Mouse (Mus musculus) midbrain, embryonic 11.5 days (tissue): ENCODE measurements around the gene Zfp57. TPM values are rescaled to one million over a fixed set of nuclear protein-coding genes. Genes with fewer than 3 reads are reported as not detected.
"Not testable (repeated sequence)": the region's sequence is repeated elsewhere in the genome, so short reads cannot be mapped to it uniquely, and the experiment has no call there.

Experiments
- ATAC-seq: fragments of 200-750 bp; cut with Nextera tagmentation; 2 replicates; pipeline ENCODE4 v1.8.0; 2017; ENCODE audit warnings: moderate TSS enrichment, moderate library complexity; ENCODE audit not compliant: low FRiP score
- DNase-seq: peaks from one replicate; pipeline ENCODE4 v3.0.0; 2015; ENCODE audit warnings: low spot score; ENCODE audit errors: missing footprints
- H3K27ac ChIP-seq: fragments of 300-500 bp; sonication (generic); 2 replicates; pipeline ENCODE4 v1.5.1; 2014; ENCODE audit warnings: low read depth, low read length
- H3K27me3 ChIP-seq: fragments of 300-500 bp; sonication (generic); 2 replicates; pipeline ENCODE4 v1.6.1; 2014; ENCODE audit warnings: mild to moderate bottlenecking, low read length, moderate library complexity, mixed read lengths; ENCODE audit not compliant: control insufficient read depth, insufficient read depth
- H3K36me3 ChIP-seq: fragments of 300-500 bp; sonication (generic); 2 replicates; pipeline ENCODE4 v1.6.1; 2014; ENCODE audit warnings: mild to moderate bottlenecking, low read length, moderate library complexity, mixed read lengths; ENCODE audit not compliant: control insufficient read depth, insufficient read depth
- H3K4me1 ChIP-seq: fragments of 300-500 bp; sonication (generic); 2 replicates; pipeline ENCODE4 v1.6.1; 2014; ENCODE audit warnings: low read length; ENCODE audit not compliant: control insufficient read depth, insufficient read depth
- H3K4me2 ChIP-seq: fragments of 300-500 bp; sonication (generic); 2 replicates; pipeline ENCODE4 v1.6.1; 2014; ENCODE audit warnings: mild to moderate bottlenecking, moderate library complexity
- H3K4me3 ChIP-seq: fragments of 300-500 bp; sonication (generic); 2 replicates; pipeline ENCODE4 v1.5.1; 2014; ENCODE audit warnings: low read depth, low read length
- H3K9ac ChIP-seq: fragments of 300-500 bp; sonication (generic); 2 replicates; pipeline ENCODE4 v1.6.1; 2014; ENCODE audit warnings: low read length
- H3K9me3 ChIP-seq: fragments of 300-500 bp; sonication (generic); 2 replicates; pipeline ENCODE4 v1.6.1; 2016; ENCODE audit warnings: low read length; ENCODE audit not compliant: control insufficient read depth
- whole genome bisulfite sequencing: fragments of 180-500 bp; shearing (Covaris S2); extraction: QIAGEN DNeasy Blood & Tissue Kit; methylation state at CpG from one replicate; pipeline ENCODE4 v1.1.7; 2014; 5-methylcytosine and 5-hydroxymethylcytosine counted together
- polyA plus RNA-seq: library from polyadenylated mRNA; unstranded; fragments of >200 nt; fragmentation: Nextera tagmentation; extraction: Ambion mirVana; gene quantifications from 2 replicates; pipeline ENCODE4 v1.2.1, GENCODE M21; 2014

Zfp57 gene
- polyA plus RNA-seq, 1 experiment from 2014 or later, result 89.9 TPM

GRCm38 (mm10) chr17:37008161-37008560 is 7.2 kb downstream of the Zfp57 start:
- Histone ChIP-seq H3K36me3 (peaks cover 10% of the 10 kb centered on the region; the same call in 1 of the 2 replicates), H3K4me1 (peaks cover 3% of the 10 kb centered on the region; the same call in 1 of the 2 replicates), H3K27me3 (no peaks in the 10 kb centered on the region), H3K9ac (no peak overlapping the region), H3K27ac (no peak overlapping the region), H3K4me3 (no peak overlapping the region), H3K4me2 (no peak overlapping the region), H3K9me3 (no peaks in the 10 kb centered on the region)
- no peak for ATAC-seq
- DNase-seq, result peak; percentile 14
- 93% methylated on average over 6 of the region's 6 CpGs for WGBS

DNA sequence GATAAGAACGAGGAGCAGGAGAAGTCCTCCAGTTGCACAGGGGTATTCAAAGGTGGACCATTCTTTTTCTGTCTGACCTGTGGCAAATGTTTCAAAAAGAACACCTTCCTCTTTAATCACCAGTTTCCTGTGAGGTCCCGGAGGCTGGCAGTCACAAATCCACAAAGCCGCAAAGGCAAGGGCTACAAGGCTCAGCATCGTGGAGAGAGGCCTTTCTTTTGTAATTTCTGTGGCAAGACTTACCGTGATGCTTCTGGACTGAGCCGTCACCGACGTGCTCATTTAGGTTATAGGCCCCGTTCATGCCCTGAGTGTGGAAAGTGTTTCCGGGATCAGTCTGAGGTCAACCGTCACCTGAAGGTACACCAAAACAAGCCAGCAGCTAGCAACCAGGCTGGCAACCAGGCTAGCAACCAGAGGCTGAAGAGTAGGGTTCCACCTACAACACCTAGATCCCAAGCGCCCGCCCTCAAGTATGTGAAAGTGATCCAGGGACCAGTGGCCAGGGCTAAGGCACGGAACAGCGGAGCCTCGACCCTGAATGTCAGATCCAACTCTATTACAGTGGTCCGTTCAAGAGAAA is 8.6 kb downstream of the Zfp57 start:
- no peak overlapping the region for H3K9ac ChIP-seq
- ATAC-seq (no peak), DNase-seq (no peak)
- WGBS, result 95% methylated on average over 17 of the region's 17 CpGs
- no peaks in the 10 kb centered on the region for H3K4me1 ChIP-seq
- no peak overlapping the region for H3K27ac ChIP-seq
- no peaks in the 10 kb centered on the region for H3K27me3 ChIP-seq
- H3K4me3 ChIP-seq, result no peak overlapping the region
- H3K36me3 ChIP-seq, result peaks cover 10% of the 10 kb centered on the region; the same call in 1 of the 2 replicates
- no peak overlapping the region for H3K4me2 ChIP-seq
- no peaks in the 10 kb centered on the region for H3K9me3 ChIP-seq

DNA sequence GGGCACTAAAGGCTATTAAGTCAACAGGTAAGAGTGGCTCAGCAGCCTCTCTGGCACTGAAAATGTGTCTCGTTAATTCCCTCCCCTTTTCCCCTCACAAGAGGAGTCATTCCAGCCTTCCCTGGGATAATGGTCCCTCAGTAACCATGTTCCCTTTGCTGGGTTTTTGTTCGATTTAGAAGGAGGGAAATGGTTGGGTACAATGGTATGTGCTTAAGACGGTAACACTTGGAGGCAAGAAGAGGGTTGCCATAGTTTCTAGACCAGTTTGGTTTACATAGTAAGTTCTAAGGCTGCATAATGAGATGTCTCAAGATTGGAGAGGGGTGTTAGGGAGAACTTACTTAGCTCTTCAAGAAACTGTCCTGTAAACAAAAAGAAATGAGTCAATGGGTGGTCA is 10.8 kb downstream of the Zfp57 start:
- H3K4me2 ChIP-seq, result no peak overlapping the region
- H3K27ac ChIP-seq, result no peak overlapping the region
- no peaks in the 10 kb centered on the region for H3K27me3 ChIP-seq
- H3K4me3 ChIP-seq, result no peak overlapping the region
- no peak overlapping the region for H3K9ac ChIP-seq
- H3K36me3 ChIP-seq, result peaks cover 10% of the 10 kb centered on the region; the same call in 1 of the 2 replicates
- ATAC-seq, result no peak
- DNase-seq, result no peak
- H3K4me1 ChIP-seq, result no peaks in the 10 kb centered on the region
- 88% methylated on average over 3 of the region's 3 CpGs for WGBS
- H3K9me3 ChIP-seq, result no peaks in the 10 kb centered on the region

GRCm38 (mm10) chr17:37012141-37012540 is 11.2 kb downstream of the Zfp57 start:
- no peak overlapping the region for H3K4me2 ChIP-seq
- 79% methylated on average over 5 of the region's 5 CpGs for WGBS
- no peaks in the 10 kb centered on the region for H3K27me3 ChIP-seq
- DNase-seq (no peak), ATAC-seq (no peak)
- no peak overlapping the region for H3K27ac ChIP-seq
- no peaks in the 10 kb centered on the region for H3K9me3 ChIP-seq
- H3K4me3 ChIP-seq, result no peak overlapping the region
- H3K4me1 ChIP-seq, result no peaks in the 10 kb centered on the region
- no peak overlapping the region for H3K9ac ChIP-seq
- peaks cover 10% of the 10 kb centered on the region; the same call in 1 of the 2 replicates for H3K36me3 ChIP-seq

DNA sequence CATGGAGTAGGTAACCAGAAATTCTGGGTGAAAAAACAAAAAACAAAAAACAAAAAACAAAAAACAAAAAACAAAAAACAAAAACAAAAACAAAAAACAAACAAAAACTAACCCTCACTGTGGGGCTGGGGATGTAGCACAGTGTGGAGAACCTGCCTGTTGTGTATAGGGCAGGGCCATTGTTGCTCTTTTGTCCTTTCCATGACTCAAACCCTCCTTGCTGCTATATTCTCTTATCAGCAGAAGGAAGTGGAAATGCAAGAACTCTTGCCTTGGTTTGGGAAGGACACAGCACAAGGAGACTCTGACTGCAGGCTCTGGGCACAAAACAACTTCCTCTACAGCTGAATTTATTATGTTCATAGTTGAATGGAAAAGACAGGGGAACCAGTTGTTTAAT is 15.4 kb downstream of the Zfp57 start:
- ATAC-seq (no peak), DNase-seq (no peak)
- Histone ChIP-seq H3K9me3 (no peaks in the 10 kb centered on the region), H3K36me3 (no peaks in the 10 kb centered on the region), H3K27me3 (no peaks in the 10 kb centered on the region), H3K9ac (no peak overlapping the region), H3K4me3 (no peak overlapping the region), H3K4me1 (no peaks in the 10 kb centered on the region), H3K27ac (no peak overlapping the region), H3K4me2 (no peak overlapping the region)

GRCm38 (mm10) chr17:37018328-37018727 is 17.4 kb downstream of the Zfp57 start:
- H3K4me3 ChIP-seq, result no peak overlapping the region
- ATAC-seq, result no peak

DNA sequence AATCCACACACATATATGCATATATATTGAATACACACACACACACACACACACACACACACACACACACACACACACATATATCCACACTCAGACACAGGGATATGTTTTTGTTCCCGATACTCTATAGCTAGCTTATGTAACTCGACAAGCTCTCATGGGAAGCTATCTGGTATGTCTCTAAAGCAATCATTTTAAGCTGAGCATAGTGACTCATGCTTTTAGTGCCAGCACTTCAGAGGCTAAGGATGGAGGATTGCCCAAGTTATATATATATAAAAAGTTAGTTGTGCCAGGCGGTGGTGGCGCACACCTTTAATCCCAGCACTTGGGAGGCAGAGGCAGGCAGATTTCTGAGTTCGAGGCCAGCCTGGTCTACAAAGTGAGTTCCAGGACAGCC is 18.3 kb downstream of the Zfp57 start:
- not testable (repeated sequence) for DNase-seq, H3K36me3 ChIP-seq, H3K4me3 ChIP-seq, H3K27ac ChIP-seq, H3K4me1 ChIP-seq, H3K9me3 ChIP-seq, H3K4me2 ChIP-seq, H3K9ac ChIP-seq, ATAC-seq, H3K27me3 ChIP-seq
- WGBS, result 90% methylated on average over 5 of the region's 5 CpGs

More at GRCm38 (mm10) chr17:37018328-37018727, 17.4 kb downstream of the Zfp57 start:
- no peak overlapping the region for H3K9ac ChIP-seq
- no peaks in the 10 kb centered on the region for H3K27me3 ChIP-seq
- no peaks in the 10 kb centered on the region for H3K9me3 ChIP-seq
- WGBS, result 83% methylated on average over 3 of the region's 3 CpGs
- H3K36me3 ChIP-seq, result no peaks in the 10 kb centered on the region
- DNase-seq, result no peak
- H3K27ac ChIP-seq, result no peak overlapping the region
- H3K4me2 ChIP-seq, result no peak overlapping the region
- no peaks in the 10 kb centered on the region for H3K4me1 ChIP-seq

DNA sequence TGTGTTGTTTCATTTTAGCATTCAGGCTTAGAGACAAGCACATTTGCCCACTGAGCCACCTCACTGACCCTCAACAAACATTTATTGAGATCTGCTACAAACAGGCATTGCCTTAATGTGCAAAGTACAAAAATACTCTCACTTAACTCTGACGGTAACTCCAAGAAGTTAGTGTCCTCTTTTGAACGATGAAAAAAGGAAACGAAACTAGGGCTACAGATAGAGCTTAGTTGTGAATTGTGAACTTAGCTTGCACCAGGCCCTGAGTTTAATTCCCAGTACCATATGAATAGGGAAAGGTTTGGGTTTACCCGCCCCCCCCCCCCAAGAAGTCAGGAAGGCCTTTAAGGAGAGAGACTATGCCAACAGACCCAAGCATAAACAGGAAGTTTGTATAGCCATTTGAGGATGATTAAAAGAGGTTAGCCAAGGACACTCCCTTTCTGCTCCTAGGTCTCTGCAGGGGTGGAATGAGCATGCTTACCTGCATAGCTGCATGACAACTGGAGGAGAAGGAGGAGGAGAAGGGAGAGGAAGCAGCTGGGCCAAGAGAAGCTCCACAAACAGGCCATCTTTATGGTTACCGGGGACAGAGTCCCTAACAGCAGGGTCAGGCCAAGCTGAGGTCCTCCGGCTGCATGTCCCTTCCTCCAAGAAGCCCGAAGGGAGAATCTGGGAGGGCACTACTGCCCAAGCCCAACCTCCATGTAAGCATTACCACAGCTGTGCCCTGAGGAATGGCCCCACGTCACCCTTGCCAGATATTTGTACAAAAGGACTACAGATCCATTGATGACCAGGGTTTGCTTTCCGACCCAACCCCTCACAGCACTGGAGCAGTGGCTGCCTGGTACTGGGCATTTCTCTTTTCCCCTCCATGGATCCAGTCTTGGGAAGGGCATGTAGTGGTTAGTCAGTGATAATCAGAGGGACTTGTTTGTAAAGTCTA is 21.9 kb downstream of the Zfp57 start, which contains the start of gene Mog:
Gene Mog (minus strand): TSS at position 771 of the 949 bp plus-strand sequence.
- H3K27me3 ChIP-seq, result no peaks in the 10 kb centered on the region
- H3K4me3 ChIP-seq, result no peak within 1 kb of the TSS
- no peak within 1 kb of the TSS for H3K9ac ChIP-seq
- ATAC-seq, result no peak
- WGBS, result 78% methylated on average over 9 of the region's 9 CpGs
- no peaks in the 10 kb centered on the region for H3K9me3 ChIP-seq
- H3K27ac ChIP-seq, result no peak within 1 kb of the TSS
- H3K36me3 ChIP-seq, result no peaks in the 10 kb centered on the region
- DNase-seq, result no peak
- no peaks in the 10 kb centered on the region; the same call in 1 of the 2 replicates for H3K4me1 ChIP-seq
- no peak within 1 kb of the TSS for H3K4me2 ChIP-seq

GRCm38 (mm10) chr17:37026425-37026824 is 25.5 kb downstream of the Zfp57 start:
- Histone ChIP-seq H3K4me2 (no peak overlapping the region), H3K27me3 (no peaks in the 10 kb centered on the region), H3K4me3 (no peak overlapping the region), H3K27ac (no peak overlapping the region), H3K4me1 (peaks cover 2% of the 10 kb centered on the region; the same call in 1 of the 2 replicates), H3K9ac (no peak overlapping the region), H3K9me3 (no peaks in the 10 kb centered on the region), H3K36me3 (no peaks in the 10 kb centered on the region)
- ATAC-seq (no peak), DNase-seq (no peak)
- WGBS, result 64% methylated on average over 2 of the region's 2 CpGs
